Mouse (Mus musculus) fibroblast of lung, adult 2 months (primary cell): Measurements from ENCODE around the gene Rcc2.

Source experiments
- DNase-seq: peaks from one replicate; pipeline ENCODE4 v3.0.0-alpha.2; 2011; ENCODE audit warnings: low read depth

The Rcc2 gene

GRCm38 (mm10) chr4:140700269-140701018 is at the start of gene Rcc2:
Gene Rcc2 (plus strand): TSS chr4:140700541.
- no peak for DNase-seq

- no peak for DNase-seq
These were observed 46.3 kb upstream of the Rcc2 start for GRCm38 (mm10) chr4:140653835-140654583.

- DNase-seq, result no peak
These were observed 45.5 kb upstream of the Rcc2 start for GRCm38 (mm10) chr4:140654798-140655197.

- peak; percentile 75 for DNase-seq
These were observed 43.8 kb upstream of the Rcc2 start for GRCm38 (mm10) chr4:140656529-140656928.

GRCm38 (mm10) chr4:140657681-140658575 is 42.4 kb upstream of the Rcc2 start:
- DNase-seq, result no peak

GRCm38 (mm10) chr4:140661406-140662022 is 38.8 kb upstream of the Rcc2 start:
- DNase-seq, result no peak

- DNase-seq, result no peak
These were observed 37.9 kb upstream of the Rcc2 start for GRCm38 (mm10) chr4:140662453-140662852.

GRCm38 (mm10) chr4:140662882-140663585 is 37.3 kb upstream of the Rcc2 start:
- DNase-seq, result peak; percentile 63

- no peak for DNase-seq
These were observed 35.3 kb upstream of the Rcc2 start for GRCm38 (mm10) chr4:140665053-140665452.

- peak; percentile 87 for DNase-seq
These were observed 34.6 kb upstream of the Rcc2 start, which contains the start of gene Arhgef10l for GRCm38 (mm10) chr4:140665760-140666159. Gene Arhgef10l (minus strand): TSS chr4:140666012.

- peak; percentile 69 for DNase-seq
These were observed 32.5 kb upstream of the Rcc2 start for GRCm38 (mm10) chr4:140667802-140668201.

GRCm38 (mm10) chr4:140673527-140674264 is 26.6 kb upstream of the Rcc2 start:
- no peak for DNase-seq

GRCm38 (mm10) chr4:140674345-140674926 is 25.9 kb upstream of the Rcc2 start:
- no peak for DNase-seq

GRCm38 (mm10) chr4:140679038-140679437 is 21.3 kb upstream of the Rcc2 start:
- DNase-seq, result no peak

GRCm38 (mm10) chr4:140679723-140680380 is 20.5 kb upstream of the Rcc2 start:
- DNase-seq, result no peak

GRCm38 (mm10) chr4:140680731-140681397 is 19.5 kb upstream of the Rcc2 start:
- no peak for DNase-seq

GRCm38 (mm10) chr4:140683608-140684007 is 16.7 kb upstream of the Rcc2 start:
- no peak for DNase-seq

GRCm38 (mm10) chr4:140684141-140684871 is 16.0 kb upstream of the Rcc2 start:
- DNase-seq, result no peak
